Mouse (Mus musculus) monocyte, adult 59 days (primary cell): ENCODE measurements around the gene Zfp989. TPM values are rescaled to one million over a fixed set of nuclear protein-coding genes. Genes with fewer than 3 reads are reported as not detected.

Experiments
- total RNA-seq, 2 experiments: library from RNA; stranded (reverse); gene quantifications; one replicate each; pipeline ENCODE4 v1.2.4; 2023

Gene Zfp989
- under 1 TPM in 1 of 2 experiments, not detected in 1; 0.86 TPM for total RNA-seq

GRCm38 (mm10) chr4:146971757-146972156 is at the start of gene Zfp989:
Zfp989 (plus strand) TSS chr4:146971976.

GRCm38 (mm10) chr4:147021550-147021949 is 49.8 kb downstream of the Zfp989 start, which contains the start of gene Rex2:
Rex2 (plus strand) TSS chr4:147021850.

Other genes with a start within 250 kb of the Zfp989 start
- gene Gm21411, start 62.4 kb upstream of the Zfp989 start, total RNA-seq, result not detected
- gene Rex2, start 49.9 kb downstream of the Zfp989 start, total RNA-seq, result under 1 TPM; 0.60 to 0.82 TPM
- 10 to 100 TPM; 20.9 to 21.8 TPM for gene Zfp991, start 160.1 kb downstream of the Zfp989 start, total RNA-seq